Mouse (Mus musculus): ENCODE results near the gene Dusp7. TPM values are rescaled to one million over a fixed set of nuclear protein-coding genes. Genes with fewer than 3 reads are reported as not detected.

The Dusp7 gene
- total RNA-seq, 4 experiments from 2014 or later, result 13.1 to 22.0 (median 18.4) TPM

GRCm38 (mm10) chr9:106421865-106422160, 53.4 kb downstream of the Dusp7 start:
- DNase-seq, result peak; percentile 73

Other genes with a start within 250 kb of the Dusp7 start
- 1 to 10 TPM; 1.9 to 5.4 (median 3.0) TPM for gene Glyctk, start 210.5 kb upstream of the Dusp7 start, total RNA-seq (2022)
- 100 to 1,000 TPM in 2 of 4 experiments, 10 to 100 TPM in 2; 64.6 to 102 (median 99.7) TPM for gene Wdr82, start 197.7 kb upstream of the Dusp7 start, total RNA-seq (2022)
- 100 to 1,000 TPM in 3 of 4 experiments, 10 to 100 TPM in 1; 95.9 to 143 (median 121) TPM for gene Ppm1m, start 168.9 kb upstream of the Dusp7 start, total RNA-seq (2022)
- 100 to 1,000 TPM in 3 of 4 experiments, 10 to 100 TPM in 1; 92.9 to 136 (median 118) TPM for gene Twf2, start 165.5 kb upstream of the Dusp7 start, total RNA-seq (2022)
- 1 to 10 TPM in 3 of 4 experiments, under 1 TPM in 1; 0.98 to 2.7 (median 1.5) TPM for gene Tlr9, start 146.0 kb upstream of the Dusp7 start, total RNA-seq (2022)
- gene Alas1, start 120.0 kb upstream of the Dusp7 start, total RNA-seq (2022), result 1,000 to 10,000 TPM in 3 of 4 experiments, 100 to 1,000 TPM in 1; 739 to 2,154 (median 1,752) TPM
- gene Poc1a, start 87.6 kb upstream of the Dusp7 start, total RNA-seq (2022), result 1 to 10 TPM; 3.9 to 6.5 (median 5.5) TPM
- 100 to 1,000 TPM; 369 to 422 (median 377) TPM for gene Rpl29, start 60.8 kb downstream of the Dusp7 start, total RNA-seq (2022)
- 10 to 100 TPM; 15.4 to 21.4 (median 18.2) TPM for gene Acy1, start 69.7 kb downstream of the Dusp7 start, total RNA-seq (2022)
- gene Abhd14b, start 78.8 kb downstream of the Dusp7 start, total RNA-seq (2022), result 10 to 100 TPM; 46.4 to 65.7 (median 49.1) TPM
- 10 to 100 TPM; 24.8 to 32.3 (median 26.4) TPM for gene Abhd14a, start 79.0 kb downstream of the Dusp7 start, total RNA-seq (2022)
- gene Pcbp4, start 84.7 kb downstream of the Dusp7 start, total RNA-seq (2022), result 10 to 100 TPM; 20.4 to 47.9 (median 34.8) TPM
- gene Gpr62, start 97.3 kb downstream of the Dusp7 start, total RNA-seq (2022), result under 1 TPM; 0.28 to 0.62 (median 0.46) TPM
- gene Rrp9, start 107.3 kb downstream of the Dusp7 start, total RNA-seq (2022), result 10 to 100 TPM; 34.2 to 53.4 (median 35.9) TPM
- gene Parp3, start 108.3 kb downstream of the Dusp7 start, total RNA-seq (2022), result 10 to 100 TPM; 40.6 to 86.0 (median 52.7) TPM
- gene Iqcf1, start 131.3 kb downstream of the Dusp7 start, total RNA-seq (2022), result not detected
- not detected for gene Iqcf5, start 145.9 kb downstream of the Dusp7 start, total RNA-seq (2022)
- not detected for gene Iqcf3, start 193.0 kb downstream of the Dusp7 start, total RNA-seq (2022)
- not detected for gene Iqcf4, start 202.4 kb downstream of the Dusp7 start, total RNA-seq (2022)

Measured in adrenal gland, adult 8-10 months (tissue).